Mouse (Mus musculus): ENCODE data around the gene Gm42906.

Gm42906 gene

DNA sequence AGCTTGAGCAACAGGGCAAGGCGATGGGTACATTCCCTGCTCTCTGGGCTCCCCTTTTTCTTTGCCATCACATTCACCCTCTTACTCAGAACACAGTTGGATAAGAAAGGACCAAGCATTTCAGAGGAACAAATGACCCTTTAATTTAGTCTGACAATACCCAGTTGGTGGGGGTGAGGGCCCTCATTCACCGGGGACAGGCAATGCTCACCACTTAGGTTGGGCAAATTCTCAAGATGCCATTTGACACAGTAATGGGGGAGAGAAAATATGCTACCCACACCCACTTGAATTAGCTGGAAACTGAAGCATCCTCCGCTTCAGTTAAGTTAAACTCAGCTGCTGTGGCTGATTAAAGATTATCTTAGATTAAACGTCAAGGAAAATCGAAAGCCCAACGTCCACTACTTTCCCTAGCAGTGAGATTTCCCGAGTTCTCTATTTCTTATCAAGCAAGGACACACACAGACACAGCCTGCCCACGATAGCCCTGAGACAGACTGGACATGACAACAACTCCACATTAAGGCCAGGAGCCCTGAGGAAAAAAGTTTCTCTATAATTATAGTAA is 242.6 kb downstream of the Gm42906 start:
- no peaks in the 10 kb centered on the region for H3K36me3 ChIP-seq (ENCODE audit: control insufficient read depth, insufficient read depth, low read length, poor library complexity, severe bottlenecking)
- DNase-seq (ENCODE audit: low read depth, low spot score) = no peak
- H3K27me3 ChIP-seq (ENCODE audit: control insufficient read depth, insufficient read depth, low read length, poor library complexity, severe bottlenecking) = no peaks in the 10 kb centered on the region

DNA sequence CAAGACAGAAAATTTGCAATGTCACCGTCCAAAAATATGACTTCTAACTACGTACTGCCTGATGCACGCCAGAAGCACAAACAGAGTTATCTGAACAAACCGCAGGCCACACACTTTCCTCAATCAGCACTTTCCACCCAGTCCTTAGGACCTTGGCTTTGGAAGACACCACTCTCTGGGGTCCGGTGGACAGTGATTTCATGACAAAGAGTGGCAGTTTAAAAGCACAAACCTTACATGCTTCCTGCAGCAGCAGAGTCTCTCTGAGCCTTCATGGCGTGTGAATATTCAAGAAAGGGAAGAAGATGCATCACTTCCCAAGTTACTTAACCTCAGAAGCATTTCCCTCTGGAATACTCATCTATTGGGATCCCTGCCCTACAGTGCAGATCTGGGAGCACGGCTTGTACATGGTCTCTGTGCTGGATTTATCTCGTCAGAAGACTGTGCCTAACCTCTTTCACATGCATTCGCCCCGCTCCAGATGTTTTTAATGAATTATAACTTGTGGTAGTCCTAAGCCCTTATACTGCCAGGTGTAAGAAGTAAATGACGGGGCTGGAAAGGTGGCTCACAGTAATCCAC is 244.2 kb downstream of the Gm42906 start:
- DNase-seq (ENCODE audit: low read depth, low spot score) = no peak
- no peaks in the 10 kb centered on the region for H3K27me3 ChIP-seq (ENCODE audit: control insufficient read depth, insufficient read depth, low read length, poor library complexity, severe bottlenecking)
- H3K36me3 ChIP-seq (ENCODE audit: control insufficient read depth, insufficient read depth, low read length, poor library complexity, severe bottlenecking) = no peaks in the 10 kb centered on the region

DNA sequence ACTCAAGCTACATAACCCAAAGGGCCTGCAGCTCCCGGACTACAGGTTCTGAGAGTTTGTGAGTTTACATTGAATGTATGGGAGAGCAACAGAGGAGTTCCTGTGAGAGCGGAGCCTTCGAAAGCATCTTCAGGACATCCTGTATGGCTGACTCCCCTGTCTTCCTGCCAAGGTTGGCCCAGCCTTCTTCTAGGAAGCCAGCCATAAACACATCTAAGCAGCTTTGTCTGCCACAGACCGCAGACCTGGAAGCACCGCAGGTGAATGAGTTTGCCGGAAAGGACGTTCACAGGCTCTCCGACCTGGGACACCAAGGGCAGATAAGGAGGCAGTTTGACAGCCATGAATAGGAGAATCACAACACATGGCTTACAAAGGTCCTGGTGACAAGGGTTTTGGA is 246.7 kb downstream of the Gm42906 start:
- Histone ChIP-seq H3K27me3 (ENCODE audit: control insufficient read depth, insufficient read depth, low read length, poor library complexity, severe bottlenecking) (no peaks in the 10 kb centered on the region), H3K36me3 (ENCODE audit: control insufficient read depth, insufficient read depth, low read length, poor library complexity, severe bottlenecking) (no peaks in the 10 kb centered on the region)
- no peak for DNase-seq (ENCODE audit: low read depth, low spot score)

DNA sequence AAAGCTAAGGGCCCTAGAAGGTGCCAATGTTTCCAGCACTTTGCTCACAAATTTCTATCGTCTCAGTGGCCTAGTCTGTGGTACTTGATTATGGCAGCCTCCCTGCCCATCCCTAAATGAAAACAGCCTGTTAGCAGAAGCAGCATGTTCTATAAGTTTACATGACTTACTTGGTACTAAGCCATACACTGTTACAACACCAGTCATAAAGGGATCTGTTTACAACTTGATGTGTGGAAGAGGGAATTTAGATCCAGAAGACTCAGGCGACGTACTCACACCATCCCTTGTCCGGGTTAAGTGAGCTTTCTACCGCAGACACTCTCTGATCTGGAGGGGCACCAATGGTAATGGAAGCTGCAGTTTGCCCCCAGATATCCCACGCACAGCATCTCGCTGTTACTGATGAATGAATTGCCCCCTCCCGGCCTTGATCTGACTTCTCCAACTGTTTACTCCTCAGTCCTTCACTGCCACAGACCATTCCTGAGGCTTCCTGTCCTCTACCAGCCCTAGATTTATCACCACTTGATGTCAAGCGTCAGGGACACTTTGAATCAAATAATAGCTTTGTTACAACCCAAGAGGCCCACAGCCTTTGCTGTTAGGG is 247.7 kb downstream of the Gm42906 start:
- DNase-seq (ENCODE audit: low read depth, low spot score) = no peak
- Histone ChIP-seq H3K36me3 (ENCODE audit: control insufficient read depth, insufficient read depth, low read length, poor library complexity, severe bottlenecking) (no peaks in the 10 kb centered on the region), H3K27me3 (ENCODE audit: control insufficient read depth, insufficient read depth, low read length, poor library complexity, severe bottlenecking) (no peaks in the 10 kb centered on the region)

DNA sequence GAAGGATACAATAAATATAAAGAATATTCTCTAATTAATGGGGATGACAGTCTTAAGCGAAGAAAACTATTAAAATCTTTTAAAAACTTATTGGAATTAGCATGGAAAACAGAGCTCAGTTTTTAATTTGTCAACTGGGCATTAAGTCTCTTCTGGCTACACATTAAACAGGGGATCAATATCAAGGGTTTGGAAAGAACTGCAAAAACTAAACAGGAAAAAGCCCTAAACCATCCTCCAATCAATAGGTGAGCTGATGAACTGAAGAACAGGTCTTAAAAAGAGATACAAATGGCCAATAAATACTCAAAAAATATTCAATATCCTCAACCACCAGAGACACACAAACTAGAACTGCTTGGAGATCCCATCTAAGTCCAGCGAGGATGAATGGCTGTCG is 250.8 kb downstream of the Gm42906 start:
- Histone ChIP-seq H3K36me3 (ENCODE audit: control insufficient read depth, insufficient read depth, low read length, poor library complexity, severe bottlenecking) (no peaks in the 10 kb centered on the region), H3K27me3 (ENCODE audit: control insufficient read depth, insufficient read depth, low read length, poor library complexity, severe bottlenecking) (no peaks in the 10 kb centered on the region)
- DNase-seq (ENCODE audit: low read depth, low spot score) = no peak

DNA sequence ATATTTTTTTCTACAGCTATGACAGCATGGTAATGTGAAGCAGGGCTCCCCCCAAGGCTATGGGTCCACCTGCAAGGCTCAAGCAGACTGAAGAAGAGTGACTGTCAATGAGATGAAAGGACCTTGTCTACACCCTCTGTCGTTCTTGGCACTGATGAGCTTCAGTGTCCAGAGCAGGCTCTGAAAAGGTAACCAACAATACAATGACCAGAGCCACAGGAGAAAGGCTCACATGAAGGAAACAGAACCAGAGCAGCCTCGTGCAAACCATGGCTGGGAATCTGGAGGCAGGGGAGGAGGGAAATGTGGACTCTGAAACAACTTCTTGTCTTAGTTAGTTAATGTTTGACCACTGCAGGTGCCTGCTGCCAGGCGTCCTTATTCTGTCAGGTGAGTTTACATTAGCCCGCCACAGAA is 252.1 kb downstream of the Gm42906 start:
- DNase-seq (ENCODE audit: low read depth, low spot score) = no peak
- H3K36me3 ChIP-seq (ENCODE audit: control insufficient read depth, insufficient read depth, low read length, poor library complexity, severe bottlenecking) = no peaks in the 10 kb centered on the region
- H3K27me3 ChIP-seq (ENCODE audit: control insufficient read depth, insufficient read depth, low read length, poor library complexity, severe bottlenecking) = no peaks in the 10 kb centered on the region

DNA sequence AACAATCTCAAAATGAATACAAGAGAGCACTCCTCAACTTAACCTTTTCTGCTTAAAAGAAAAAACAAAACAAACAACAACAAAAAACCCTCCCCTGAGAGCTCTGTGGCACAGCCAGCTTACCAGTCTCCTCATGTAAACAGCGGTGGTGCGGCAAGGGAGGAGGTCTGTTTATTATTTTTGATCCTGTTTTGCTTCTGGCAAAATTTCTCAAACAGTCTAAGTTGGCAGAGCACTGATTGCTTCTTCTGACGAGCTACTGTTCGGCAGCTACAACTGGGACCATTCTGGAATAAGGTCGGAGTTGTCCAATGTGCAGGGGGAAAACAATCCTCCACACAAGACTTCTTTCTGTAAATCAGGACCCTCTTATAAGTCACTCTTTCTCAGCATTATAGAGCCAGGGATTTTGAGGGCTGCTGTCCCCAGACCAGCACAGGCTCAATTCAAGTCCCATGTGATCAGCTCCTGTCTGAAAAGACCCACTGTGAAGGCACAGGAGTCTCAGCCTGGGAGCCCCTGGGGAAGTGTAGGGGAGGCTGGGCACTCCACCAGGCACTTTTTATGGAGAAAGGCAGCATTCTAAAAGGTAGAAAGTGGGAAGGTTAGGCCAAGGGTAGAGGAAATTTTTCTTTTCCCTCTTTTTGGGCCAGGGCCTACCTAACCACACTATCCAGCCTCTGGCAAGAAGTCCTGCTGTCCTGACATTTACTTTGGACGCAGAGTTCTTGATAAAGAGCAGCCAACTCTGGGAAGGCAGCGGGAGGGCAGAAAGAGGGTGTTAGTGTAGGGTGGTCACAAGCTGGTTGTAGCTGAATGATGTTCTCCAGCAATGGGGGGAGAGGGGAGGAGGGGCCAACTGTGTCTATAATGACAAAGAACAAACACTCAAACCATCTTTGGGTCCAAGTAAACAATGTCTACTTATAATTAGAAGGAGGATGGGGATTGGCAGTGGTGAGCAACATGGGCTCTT is 253.2 kb downstream of the Gm42906 start:
- DNase-seq (ENCODE audit: low read depth, low spot score) = no peak
- Histone ChIP-seq H3K27me3 (ENCODE audit: control insufficient read depth, insufficient read depth, low read length, poor library complexity, severe bottlenecking) (no peaks in the 10 kb centered on the region), H3K36me3 (ENCODE audit: control insufficient read depth, insufficient read depth, low read length, poor library complexity, severe bottlenecking) (no peaks in the 10 kb centered on the region)

DNA sequence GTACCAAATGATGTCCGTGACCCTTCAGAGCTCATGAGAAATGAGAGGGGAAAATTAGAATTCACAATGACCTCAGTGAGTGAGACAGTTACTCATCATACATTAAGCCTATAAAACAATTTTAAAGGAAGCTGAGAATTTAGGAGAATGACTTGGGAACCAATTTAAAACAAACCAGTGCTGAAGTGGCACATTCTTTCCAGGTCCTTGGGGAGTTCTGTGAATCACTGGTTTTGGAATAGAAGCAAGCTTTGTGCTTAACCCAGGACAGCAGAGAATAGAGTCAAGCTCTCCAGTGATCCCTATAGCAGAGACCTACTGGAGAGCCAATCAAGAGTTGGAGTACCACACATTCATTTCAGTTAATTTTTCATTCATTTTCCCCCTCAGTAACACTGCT is 254.2 kb downstream of the Gm42906 start:
- DNase-seq (ENCODE audit: low read depth, low spot score) = no peak
- H3K27me3 ChIP-seq (ENCODE audit: control insufficient read depth, insufficient read depth, low read length, poor library complexity, severe bottlenecking) = no peaks in the 10 kb centered on the region
- H3K36me3 ChIP-seq (ENCODE audit: control insufficient read depth, insufficient read depth, low read length, poor library complexity, severe bottlenecking) = no peaks in the 10 kb centered on the region

DNA sequence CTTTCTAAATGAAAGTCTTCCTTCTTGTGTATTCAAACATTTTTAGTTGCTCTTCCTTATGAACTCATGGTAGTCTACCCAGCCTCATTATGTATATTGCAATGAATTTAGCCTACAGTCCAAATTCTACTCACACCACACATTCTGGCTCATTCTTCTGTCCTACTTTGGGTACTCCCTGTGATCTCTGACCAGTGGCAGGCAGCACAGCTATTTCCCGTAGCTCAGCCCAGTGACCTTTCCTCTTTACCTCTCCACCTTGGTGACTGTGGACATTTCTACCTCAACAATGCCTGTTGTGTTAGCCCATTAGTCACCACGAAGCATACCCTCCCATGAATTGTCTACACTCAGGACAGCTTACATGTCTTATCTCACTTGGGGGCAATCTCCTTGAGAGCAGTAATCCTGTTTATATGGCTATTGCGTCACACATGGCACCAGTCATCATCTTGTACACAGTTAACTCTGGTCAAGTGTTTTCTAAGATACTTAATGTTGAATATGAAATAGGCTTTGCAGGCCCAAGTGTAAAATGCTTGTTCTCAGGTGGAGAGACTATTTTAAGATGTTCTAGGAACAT is 257.7 kb downstream of the Gm42906 start:
- no peak for DNase-seq (ENCODE audit: low read depth, low spot score)
- Histone ChIP-seq H3K27me3 (ENCODE audit: control insufficient read depth, insufficient read depth, low read length, poor library complexity, severe bottlenecking) (no peaks in the 10 kb centered on the region), H3K36me3 (ENCODE audit: control insufficient read depth, insufficient read depth, low read length, poor library complexity, severe bottlenecking) (no peaks in the 10 kb centered on the region)

DNA sequence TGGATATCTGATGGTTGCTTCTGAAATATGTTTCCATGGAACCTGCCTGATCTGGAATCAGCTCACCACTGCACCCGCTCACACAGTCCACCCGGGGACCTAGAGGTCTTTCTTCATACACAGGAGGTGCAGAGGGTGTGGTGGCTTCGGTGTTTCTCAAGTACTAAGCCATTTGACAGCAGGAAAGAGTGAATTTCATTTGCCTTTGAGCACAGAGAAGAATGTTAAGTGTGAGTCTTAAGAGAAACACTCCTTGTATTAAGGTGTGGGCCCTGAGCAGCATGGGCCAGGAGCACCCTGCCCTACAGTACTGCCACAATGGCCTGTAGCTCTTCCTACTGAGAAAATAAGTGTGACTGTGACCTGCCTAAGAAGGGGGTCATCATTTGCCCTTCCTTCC is 259.8 kb downstream of the Gm42906 start:
- no peaks in the 10 kb centered on the region for H3K36me3 ChIP-seq (ENCODE audit: control insufficient read depth, insufficient read depth, low read length, poor library complexity, severe bottlenecking)
- no peaks in the 10 kb centered on the region for H3K27me3 ChIP-seq (ENCODE audit: control insufficient read depth, insufficient read depth, low read length, poor library complexity, severe bottlenecking)
- no peak for DNase-seq (ENCODE audit: low read depth, low spot score)

DNA sequence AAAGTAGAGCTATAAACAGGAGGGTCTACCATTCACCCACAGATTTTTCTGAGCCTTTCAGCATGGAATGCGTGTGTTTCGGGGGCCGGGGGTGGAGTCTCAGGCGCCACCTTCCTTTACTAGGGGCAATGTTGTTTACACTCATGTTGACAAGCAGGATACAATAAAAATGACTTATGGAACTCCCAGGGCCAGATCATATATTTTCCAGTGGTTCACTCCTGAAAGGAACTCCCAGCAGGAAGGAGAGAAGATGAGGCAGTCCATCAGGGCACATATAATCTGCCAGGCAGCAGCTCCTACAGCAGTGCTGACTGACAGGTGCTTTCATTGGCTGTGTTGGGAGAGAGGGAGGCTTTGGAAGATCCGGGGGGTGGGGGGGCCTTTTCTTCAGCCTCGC is 260.3 kb downstream of the Gm42906 start:
- H3K27me3 ChIP-seq (ENCODE audit: control insufficient read depth, insufficient read depth, low read length, poor library complexity, severe bottlenecking) = no peaks in the 10 kb centered on the region
- no peak for DNase-seq (ENCODE audit: low read depth, low spot score)

DNA sequence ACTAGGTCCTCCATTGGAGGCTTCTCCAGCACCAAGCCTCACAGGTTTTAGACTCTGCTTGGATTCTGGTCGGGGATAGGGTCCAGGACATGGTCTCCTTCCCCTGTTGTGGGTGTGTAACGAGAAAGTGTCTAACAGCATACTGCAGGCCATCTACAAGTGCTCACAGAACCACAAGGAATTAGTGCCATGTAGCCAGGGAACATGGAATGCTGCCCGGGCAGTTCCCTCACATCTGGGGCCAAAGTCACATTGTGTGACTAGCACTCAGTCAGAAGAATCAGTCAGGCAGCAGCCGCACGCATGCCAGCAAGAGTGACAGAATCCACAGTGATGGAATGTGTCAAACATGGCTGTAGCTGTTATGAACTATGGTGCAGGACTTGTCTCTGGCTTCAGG is 261.7 kb downstream of the Gm42906 start:
- Histone ChIP-seq H3K27me3 (ENCODE audit: control insufficient read depth, insufficient read depth, low read length, poor library complexity, severe bottlenecking) (no peaks in the 10 kb centered on the region), H3K36me3 (ENCODE audit: control insufficient read depth, insufficient read depth, low read length, poor library complexity, severe bottlenecking) (no peaks in the 10 kb centered on the region)
- no peak for DNase-seq (ENCODE audit: low read depth, low spot score)

More for the DNA sequence above, 260.3 kb downstream of the Gm42906 start:
- H3K36me3 ChIP-seq (ENCODE audit: control insufficient read depth, insufficient read depth, low read length, poor library complexity, severe bottlenecking) = no peaks in the 10 kb centered on the region

DNA sequence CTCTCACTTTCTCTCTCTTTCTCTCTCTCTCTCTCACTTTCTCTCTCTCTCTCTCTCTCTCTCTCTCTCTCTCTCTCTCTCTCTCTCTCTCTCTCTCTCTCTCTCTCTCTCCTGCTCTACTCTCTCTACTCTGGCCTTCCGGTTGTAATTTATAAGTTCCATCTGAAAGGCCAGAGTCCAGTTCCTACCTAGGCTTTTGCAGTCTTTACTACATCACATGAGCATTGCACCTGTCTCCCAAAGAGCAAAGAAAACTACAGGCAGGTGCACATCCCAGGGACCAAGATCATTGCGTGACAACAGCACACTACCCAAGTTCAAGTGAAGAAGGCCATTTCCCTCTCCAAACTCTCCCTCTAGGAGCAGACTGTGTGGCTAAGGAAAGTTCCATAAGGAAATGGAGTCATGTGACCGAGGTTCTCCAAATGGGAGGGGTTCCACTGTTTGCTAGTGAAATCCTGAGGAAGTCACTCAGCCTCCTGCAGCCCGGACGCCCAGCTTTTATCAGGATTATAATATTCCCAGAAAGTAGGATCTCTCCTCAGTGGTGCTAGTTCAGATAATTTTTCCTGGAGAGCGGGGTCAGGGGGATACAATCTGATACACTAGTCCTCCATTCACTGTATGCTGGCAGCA is 262.5 kb downstream of the Gm42906 start:
- Histone ChIP-seq H3K36me3 (ENCODE audit: control insufficient read depth, insufficient read depth, low read length, poor library complexity, severe bottlenecking) (no peaks in the 10 kb centered on the region), H3K27me3 (ENCODE audit: control insufficient read depth, insufficient read depth, low read length, poor library complexity, severe bottlenecking) (no peaks in the 10 kb centered on the region)

DNA sequence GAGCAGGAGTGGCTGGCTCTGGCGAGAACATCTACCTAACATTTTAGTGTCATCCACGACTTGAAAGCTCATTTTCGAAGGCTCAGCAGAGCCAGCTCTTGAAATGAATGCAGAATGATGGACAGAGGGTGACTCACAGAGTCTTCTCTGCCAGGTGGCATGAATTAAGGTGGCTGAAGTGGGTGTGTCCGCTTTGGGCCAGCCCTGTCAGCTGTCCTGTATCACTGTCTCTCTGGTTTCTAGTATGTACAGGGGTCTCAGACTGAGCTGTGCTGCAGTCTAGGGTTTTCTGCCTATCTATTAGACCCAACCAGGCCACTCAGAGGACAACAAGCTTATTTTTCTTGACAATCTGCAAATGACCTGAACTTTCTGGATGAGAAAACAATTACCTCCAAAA is 263.1 kb downstream of the Gm42906 start:
- no peaks in the 10 kb centered on the region for H3K27me3 ChIP-seq (ENCODE audit: control insufficient read depth, insufficient read depth, low read length, poor library complexity, severe bottlenecking)
- DNase-seq (ENCODE audit: low read depth, low spot score) = no peak
- no peaks in the 10 kb centered on the region for H3K36me3 ChIP-seq (ENCODE audit: control insufficient read depth, insufficient read depth, low read length, poor library complexity, severe bottlenecking)

More for the DNA sequence above, 262.5 kb downstream of the Gm42906 start:
- DNase-seq (ENCODE audit: low read depth, low spot score) = no peak

All from splenic B cell, adult 2 months (primary cell).